Mouse (Mus musculus) MEL (cell line): Measurements from ENCODE around the gene Btaf1.

Experiments used
- CHD2 ChIP-seq: IDR thresholded peaks from 2 replicates; pipeline ENCODE4 v1.6.1; 2011; ENCODE audit warnings: low read length, improper control_type of control experiment
- CTCF ChIP-seq, 3 experiments: IDR thresholded peaks in 2 of 3; conservative IDR thresholded peaks in 1 of 3; 2 replicates each; pipeline ENCODE4 v1.5.1; 2011 to 2012; ENCODE audit warnings: low read length in 3 of 3, low read depth in 2 of 3, mild to moderate bottlenecking in 2 of 3, improper control_type of control experiment in 1 of 3, inconsistent platforms in 1 of 3, mixed read lengths in 1 of 3, moderate library complexity in 1 of 3; ENCODE audit not compliant: control insufficient read depth in 1 of 3, insufficient read depth in 1 of 3, poor library complexity in 1 of 3, severe bottlenecking in 1 of 3
- E2F4 ChIP-seq: IDR thresholded peaks from 2 replicates; pipeline ENCODE4 v1.6.1; 2011; ENCODE audit warnings: low read depth, low read length, improper control_type of control experiment, borderline replicate concordance
- EP300 ChIP-seq, 2 experiments: IDR thresholded peaks; 2 replicates each; pipeline ENCODE4 v1.6.1; 2011; ENCODE audit warnings: improper control_type of control experiment in 2 of 2, low read length in 2 of 2, low read depth in 1 of 2, mild to moderate bottlenecking in 1 of 2
- GATA1 ChIP-seq: IDR thresholded peaks from 2 replicates; pipeline ENCODE4 v1.6.1; 2011; ENCODE audit warnings: low read depth, low read length, improper control_type of control experiment
- MXI1 ChIP-seq: IDR thresholded peaks from 2 replicates; pipeline ENCODE4 v1.6.1; 2011; ENCODE audit warnings: mild to moderate bottlenecking, low read depth, low read length, improper control_type of control experiment
- POLR2A ChIP-seq, 2 experiments: IDR thresholded peaks; 2 replicates each; pipeline ENCODE4 v1.6.1; 2011 to 2012; ENCODE audit warnings: low read length in 2 of 2, mild to moderate bottlenecking in 2 of 2, control low read depth in 1 of 2, improper control_type of control experiment in 1 of 2, low read depth in 1 of 2, moderate library complexity in 1 of 2; ENCODE audit not compliant: control insufficient read depth in 1 of 2, insufficient read depth in 1 of 2, poor library complexity in 1 of 2
- TCF12 ChIP-seq: IDR thresholded peaks from 2 replicates; pipeline ENCODE4 v1.6.1; 2014; ENCODE audit warnings: low read depth, mild to moderate bottlenecking, inconsistent platforms, low read length, improper control_type of control experiment, moderate library complexity
- ZKSCAN1 ChIP-seq: IDR thresholded peaks from 2 replicates; pipeline ENCODE4 v1.6.1; 2012; ENCODE audit warnings: low read depth, mild to moderate bottlenecking, inconsistent platforms, low read length, improper control_type of control experiment, moderate library complexity

DNA sequence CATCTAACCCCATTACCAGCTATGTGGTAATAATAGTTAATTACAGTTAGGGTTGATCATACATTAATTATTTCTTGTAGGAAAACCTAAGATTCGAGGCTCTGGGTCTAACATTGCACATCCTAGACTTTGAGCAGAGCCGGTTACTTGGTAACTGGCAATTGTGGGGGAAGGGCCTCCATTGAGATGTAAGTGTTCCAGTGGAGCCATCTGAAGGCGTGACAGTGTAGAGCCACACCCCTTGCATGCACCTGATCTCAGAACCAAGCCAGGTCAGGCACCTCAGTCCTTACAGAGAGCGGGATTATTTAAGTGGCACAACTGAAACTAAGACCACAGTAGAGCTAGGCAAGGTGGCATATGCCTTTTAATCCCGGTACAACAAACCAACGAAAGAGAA is 87.6 kb downstream of the Btaf1 start:
- TF ChIP-seq CHD2 (no peak), CTCF (IDR thresholded peaks at IDR 0.05 in 2 of 3, conservative IDR thresholded peaks at IDR 0.05 in 1 of 3; ENCODE audit: control insufficient read depth in 1 of 3, insufficient read depth in 1 of 3, low read depth in 2 of 3, low read length in 3 of 3, poor library complexity in 1 of 3, severe bottlenecking in 1 of 3) (no peak), TCF12 (no peak), E2F4 (no peak), ZKSCAN1 (no peak), MXI1 (no peak), POLR2A (IDR thresholded peaks at IDR 0.05; ENCODE audit: control insufficient read depth in 1 of 2, insufficient read depth in 1 of 2, low read depth in 1 of 2, low read length in 2 of 2, poor library complexity in 1 of 2) (no peak), EP300 (IDR thresholded peaks at IDR 0.05; ENCODE audit: low read depth in 1 of 2, low read length in 2 of 2) (no peak), GATA1 (no peak)
